Mouse (Mus musculus) myocyte (in vitro differentiated cells): ENCODE results near the gene Mrc2. TPM values are rescaled to one million over a fixed set of nuclear protein-coding genes. Genes with fewer than 3 reads are reported as not detected.

ENCODE experiments used
- H3K27me3 ChIP-seq: one replicate; pipeline ENCODE4 v1.6.1; 2011; ENCODE audit not compliant: control insufficient read depth, insufficient read depth, insufficient read length
- H3K36me3 ChIP-seq: one replicate; pipeline ENCODE4 v1.6.1; 2011; ENCODE audit not compliant: control insufficient read depth, insufficient read depth
- H3K4me2 ChIP-seq: one replicate; pipeline ENCODE4 v1.6.1; 2011; ENCODE audit warnings: low read depth, control low read depth
- H3K4me3 ChIP-seq: one replicate; pipeline ENCODE4 v1.5.1; 2011; ENCODE audit warnings: mild to moderate bottlenecking, control low read depth, moderate library complexity
- H3K79me2 ChIP-seq: one replicate; pipeline ENCODE4 v1.6.1; 2011; ENCODE audit not compliant: control insufficient read depth, insufficient read depth
- H3ac ChIP-seq: one replicate; pipeline ENCODE4 v1.6.1; 2011; ENCODE audit not compliant: control insufficient read depth, insufficient read length
- CEBPB ChIP-seq: IDR thresholded peaks from 2 replicates; pipeline ENCODE4 v1.6.1; 2011; ENCODE audit warnings: mild to moderate bottlenecking, moderate library complexity; ENCODE audit not compliant: poor library complexity, insufficient read depth, severe bottlenecking
- E2F4 ChIP-seq: IDR thresholded peaks from one replicate; pipeline ENCODE4 v1.6.1; 2011; ENCODE audit warnings: mild to moderate bottlenecking, control low read depth, moderate library complexity; ENCODE audit not compliant: insufficient read depth
- MAX ChIP-seq: IDR thresholded peaks from one replicate; pipeline ENCODE4 v1.6.1; 2011; ENCODE audit warnings: low read depth, mild to moderate bottlenecking, control low read depth
- MYOD1 ChIP-seq, 3 experiments: IDR thresholded peaks; one replicate each; pipeline ENCODE4 v1.6.1; 2011; ENCODE audit warnings: control low read depth in 2 of 3, low read depth in 2 of 3, mild to moderate bottlenecking in 2 of 3, moderate library complexity in 1 of 3; ENCODE audit not compliant: insufficient read length in 2 of 3, control insufficient read depth in 1 of 3
- MYOG ChIP-seq, 3 experiments: IDR thresholded peaks; one replicate each; pipeline ENCODE4 v1.6.1; 2011; ENCODE audit warnings: control low read depth in 2 of 3, low read depth in 2 of 3, mild to moderate bottlenecking in 2 of 3; ENCODE audit not compliant: insufficient read length in 2 of 3, control insufficient read depth in 1 of 3, insufficient read depth in 1 of 3
- POLR2A ChIP-seq: IDR thresholded peaks from one replicate; pipeline ENCODE4 v1.6.1; 2011; ENCODE audit warnings: low read depth, mild to moderate bottlenecking, control low read depth, moderate library complexity; ENCODE audit not compliant: insufficient read length
- POLR2AphosphoS2 ChIP-seq: IDR thresholded peaks from one replicate; pipeline ENCODE4 v1.6.1; 2011; ENCODE audit warnings: low read depth, control low read depth; ENCODE audit not compliant: insufficient read length
- REST ChIP-seq: IDR thresholded peaks from one replicate; pipeline ENCODE4 v1.6.1; 2011; ENCODE audit warnings: mild to moderate bottlenecking, control low read depth, moderate library complexity; ENCODE audit not compliant: insufficient read depth, insufficient read length
- SRF ChIP-seq: IDR thresholded peaks from one replicate; pipeline ENCODE4 v1.6.1; 2011; ENCODE audit warnings: low read depth; ENCODE audit not compliant: control insufficient read depth, insufficient read length
- TCF12 ChIP-seq: IDR thresholded peaks from one replicate; pipeline ENCODE4 v1.6.1; 2011; ENCODE audit warnings: mild to moderate bottlenecking, control low read depth; ENCODE audit not compliant: poor library complexity, insufficient read depth, severe bottlenecking
- TCF3 ChIP-seq: IDR thresholded peaks from one replicate; pipeline ENCODE4 v1.6.1; 2011; ENCODE audit warnings: low read depth, control low read depth; ENCODE audit not compliant: insufficient read length
- USF1 ChIP-seq: IDR thresholded peaks from one replicate; pipeline ENCODE4 v1.6.1; 2011; ENCODE audit warnings: low read depth, mild to moderate bottlenecking, control low read depth, moderate library complexity
- polyA plus RNA-seq: library from polyadenylated mRNA; unstranded; fragments of >200 nt; fragmentation: generic; extraction: Trizol; gene quantifications from one replicate; pipeline ENCODE4 v1.2.1, GENCODE M21; 2012; ENCODE audit warnings: missing spikeins

Mrc2 gene
- polyA plus RNA-seq, 1 experiment, result 47.7 TPM

DNA sequence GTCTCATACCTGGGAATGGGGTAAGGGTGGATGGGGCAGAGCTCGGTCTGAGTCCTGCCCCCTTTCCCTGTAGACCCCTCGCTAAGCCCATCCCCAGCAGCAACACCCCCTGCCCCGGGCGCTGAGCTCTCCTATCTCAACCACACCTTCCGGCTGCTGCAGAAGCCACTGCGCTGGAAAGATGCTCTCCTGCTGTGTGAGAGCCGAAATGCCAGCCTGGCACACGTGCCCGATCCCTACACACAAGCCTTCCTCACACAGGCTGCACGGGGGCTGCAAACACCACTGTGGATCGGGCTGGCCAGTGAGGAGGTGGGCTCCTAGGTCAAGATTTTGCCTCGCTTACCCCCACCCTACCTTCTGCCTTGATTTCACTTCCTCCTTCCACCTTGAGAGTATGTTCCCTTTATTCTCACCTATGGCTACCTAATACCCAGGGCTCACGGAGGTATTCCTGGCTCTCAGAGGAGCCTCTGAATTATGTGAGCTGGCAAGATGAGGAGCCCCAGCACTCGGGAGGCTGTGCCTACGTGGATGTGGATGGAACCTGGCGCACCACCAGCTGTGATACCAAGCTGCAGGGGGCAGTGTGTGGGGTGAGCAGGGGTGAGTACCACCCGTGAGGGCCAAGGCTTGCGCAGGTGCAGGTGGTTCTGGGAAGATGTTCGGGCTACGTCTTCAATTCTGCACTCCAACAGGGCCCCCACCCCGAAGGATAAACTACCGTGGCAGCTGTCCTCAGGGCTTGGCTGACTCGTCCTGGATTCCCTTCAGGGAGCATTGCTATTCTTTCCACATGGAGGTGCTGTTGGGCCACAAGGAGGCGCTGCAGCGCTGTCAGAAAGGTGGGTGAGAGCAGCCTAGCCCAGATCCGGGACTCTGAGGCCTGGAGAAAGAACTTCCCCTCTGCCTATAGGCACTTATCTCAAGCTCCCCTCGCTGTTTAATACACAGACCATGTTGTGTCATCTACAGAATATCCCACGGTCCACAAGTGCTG lies 55.0 kb downstream of the Mrc2 start:
- TF ChIP-seq MYOG (IDR thresholded peaks at IDR 0.05; ENCODE audit: control insufficient read depth in 1 of 3, insufficient read depth in 1 of 3, insufficient read length in 2 of 3, low read depth in 2 of 3), result peak in 2 of 3 experiments; percentile 24 to 29
- TF ChIP-seq E2F4, result no peak
- TF ChIP-seq MYOD1 (IDR thresholded peaks at IDR 0.05; ENCODE audit: control insufficient read depth in 1 of 3, insufficient read length in 2 of 3, low read depth in 2 of 3), result peak in 2 of 3 experiments; percentile 34 to 46
- TF ChIP-seq CEBPB, result no peak
- Histone ChIP-seq H3K36me3 (peaks cover 4% of the 10 kb centered on the region), H3K79me2 (no peaks in the 10 kb centered on the region), H3K4me3 (no peak overlapping the region), H3ac (no peak overlapping the region), H3K4me2 (no peak overlapping the region), H3K27me3 (no peaks in the 10 kb centered on the region)

DNA sequence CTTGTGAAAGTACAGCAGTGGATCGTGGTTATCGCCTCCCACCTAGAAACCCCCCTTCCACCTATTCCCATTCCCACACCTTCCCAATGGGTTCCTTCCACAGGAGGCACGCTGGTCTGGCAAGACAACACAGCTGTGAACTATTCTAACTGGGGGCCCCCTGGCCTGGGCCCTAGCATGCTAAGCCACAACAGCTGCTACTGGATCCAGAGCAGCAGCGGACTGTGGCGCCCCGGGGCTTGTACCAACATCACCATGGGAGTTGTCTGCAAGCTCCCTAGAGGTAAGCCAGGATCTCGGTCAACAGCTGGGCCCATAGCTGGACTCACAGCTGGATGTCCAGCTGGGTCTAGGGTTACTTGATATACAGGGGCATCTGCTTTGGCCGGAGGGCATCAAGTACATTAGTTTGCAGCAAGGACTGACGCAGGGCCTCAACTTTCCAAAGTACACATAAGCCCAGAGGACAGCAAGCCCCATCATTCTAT lies 56.1 kb downstream of the Mrc2 start:
- no peaks in the 10 kb centered on the region for H3K79me2 ChIP-seq
- no peak overlapping the region for H3K4me2 ChIP-seq
- TF ChIP-seq POLR2AphosphoS2 (no peak), CEBPB (no peak), TCF3 (no peak), SRF (no peak), E2F4 (no peak), TCF12 (no peak), MYOG (IDR thresholded peaks at IDR 0.05; ENCODE audit: control insufficient read depth in 1 of 3, insufficient read depth in 1 of 3, insufficient read length in 2 of 3, low read depth in 2 of 3) (peak in 2 of 3 experiments; percentile 50 to 60), MAX (no peak), MYOD1 (IDR thresholded peaks at IDR 0.05; ENCODE audit: control insufficient read depth in 1 of 3, insufficient read length in 2 of 3, low read depth in 2 of 3) (peak in 2 of 3 experiments; percentile 53 to 63), USF1 (no peak), REST (no peak), POLR2A (no peak)
- H3K4me3 ChIP-seq, result no peak overlapping the region
- H3ac ChIP-seq, result no peak overlapping the region
- H3K27me3 ChIP-seq, result no peaks in the 10 kb centered on the region
- H3K36me3 ChIP-seq, result peaks cover 4% of the 10 kb centered on the region

DNA sequence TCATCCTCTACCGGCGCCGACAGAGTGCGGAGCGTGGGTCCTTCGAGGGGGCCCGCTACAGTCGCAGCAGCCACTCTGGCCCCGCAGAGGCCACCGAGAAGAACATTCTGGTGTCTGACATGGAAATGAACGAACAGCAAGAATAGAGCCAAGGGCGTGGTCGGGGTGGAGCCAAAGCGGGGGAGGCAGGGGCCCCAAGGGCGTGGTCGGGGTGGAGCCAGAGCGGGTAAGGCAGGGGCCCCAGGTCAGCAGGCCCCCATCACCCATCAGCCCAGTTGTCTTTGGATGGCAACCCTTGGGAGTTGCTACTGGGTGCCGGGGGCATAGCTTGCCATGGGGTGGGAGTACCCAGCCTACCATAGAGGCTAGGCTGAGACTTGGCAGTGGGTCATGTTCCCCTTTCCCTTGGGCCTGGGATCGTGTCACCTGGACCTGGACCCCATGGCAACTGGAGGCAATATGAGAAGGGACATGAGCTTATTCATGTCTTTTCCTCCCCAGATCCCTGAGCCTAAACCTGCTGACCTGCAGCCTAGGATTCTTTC lies 57.4 kb downstream of the Mrc2 start:
- no peaks in the 10 kb centered on the region for H3K27me3 ChIP-seq
- no peaks in the 10 kb centered on the region for H3K79me2 ChIP-seq
- TF ChIP-seq MYOD1 (IDR thresholded peaks at IDR 0.05; ENCODE audit: control insufficient read depth in 1 of 3, insufficient read length in 2 of 3, low read depth in 2 of 3), result no peak
- TF ChIP-seq REST, result no peak
- no peak for TF ChIP-seq TCF12
- no peak for TF ChIP-seq POLR2A
- TF ChIP-seq SRF, result no peak
- no peak for TF ChIP-seq CEBPB
- no peak for TF ChIP-seq MAX
- TF ChIP-seq E2F4, result no peak
- TF ChIP-seq USF1, result no peak
- TF ChIP-seq POLR2AphosphoS2, result no peak
- no peak for TF ChIP-seq MYOG (IDR thresholded peaks at IDR 0.05; ENCODE audit: control insufficient read depth in 1 of 3, insufficient read depth in 1 of 3, insufficient read length in 2 of 3, low read depth in 2 of 3)
- no peak overlapping the region for H3ac ChIP-seq
- H3K36me3 ChIP-seq, result no peaks in the 10 kb centered on the region
- H3K4me2 ChIP-seq, result no peak overlapping the region
- H3K4me3 ChIP-seq, result no peak overlapping the region

DNA sequence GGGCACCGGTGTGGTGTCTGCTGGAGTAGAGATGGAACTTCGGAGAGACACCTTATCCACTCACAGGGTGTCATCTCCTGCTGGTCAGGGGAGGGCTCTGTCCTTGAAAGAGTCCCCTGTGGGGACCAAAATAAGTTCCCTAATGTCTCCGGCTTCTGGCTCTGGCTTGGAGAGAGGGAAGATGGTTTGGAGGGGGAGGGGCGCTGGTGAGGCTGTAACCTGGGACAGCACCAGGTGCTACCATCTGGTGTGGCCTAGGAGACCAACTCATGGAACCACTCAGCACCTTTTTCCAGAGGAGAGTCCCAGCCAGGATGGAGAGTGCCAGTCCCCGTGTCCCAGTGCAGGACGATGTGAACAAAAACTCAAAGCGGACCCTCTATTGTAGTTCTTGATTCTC lies 58.2 kb downstream of the Mrc2 start:
- TF ChIP-seq CEBPB (no peak), MAX (no peak), SRF (no peak), MYOD1 (IDR thresholded peaks at IDR 0.05; ENCODE audit: control insufficient read depth in 1 of 3, insufficient read length in 2 of 3, low read depth in 2 of 3) (no peak), TCF12 (no peak)
- Histone ChIP-seq H3K36me3 (no peaks in the 10 kb centered on the region), H3ac (no peak overlapping the region), H3K4me2 (no peak overlapping the region), H3K79me2 (no peaks in the 10 kb centered on the region), H3K4me3 (no peak overlapping the region), H3K27me3 (no peaks in the 10 kb centered on the region)

DNA sequence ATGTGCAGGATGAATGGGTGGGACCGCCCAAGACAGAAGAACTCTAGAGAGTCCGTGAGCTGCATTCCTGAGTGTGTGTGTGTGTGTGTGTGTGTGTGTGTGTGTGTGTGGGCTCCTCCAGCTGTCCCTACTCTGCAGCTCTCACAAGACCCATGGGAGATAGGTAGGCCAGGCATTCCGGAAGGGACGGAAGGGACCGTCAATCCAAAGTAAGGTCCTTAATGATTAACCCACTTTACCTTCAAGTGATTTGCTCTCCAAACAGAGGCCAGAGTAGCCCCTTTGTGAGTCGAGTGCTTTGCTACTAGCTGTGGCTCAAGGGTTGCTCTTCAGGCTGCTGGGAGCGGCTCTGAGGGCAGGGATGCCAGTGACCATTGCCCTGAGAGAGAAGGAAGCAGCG lies 59.7 kb downstream of the Mrc2 start:
- TF ChIP-seq POLR2AphosphoS2 (no peak), MAX (no peak), MYOG (IDR thresholded peaks at IDR 0.05; ENCODE audit: control insufficient read depth in 1 of 3, insufficient read depth in 1 of 3, insufficient read length in 2 of 3, low read depth in 2 of 3) (peak in 2 of 3 experiments; percentile 29 to 51), SRF (no peak), MYOD1 (IDR thresholded peaks at IDR 0.05; ENCODE audit: control insufficient read depth in 1 of 3, insufficient read length in 2 of 3, low read depth in 2 of 3) (peak in 1 of 3 experiments; percentile 32), POLR2A (no peak), TCF3 (no peak), USF1 (no peak)

More for the DNA sequence above, 59.7 kb downstream of the Mrc2 start:
- no peak overlapping the region for H3ac ChIP-seq
- no peaks in the 10 kb centered on the region for H3K36me3 ChIP-seq
- no peaks in the 10 kb centered on the region for H3K79me2 ChIP-seq
- H3K4me3 ChIP-seq, result no peak overlapping the region
- H3K27me3 ChIP-seq, result no peaks in the 10 kb centered on the region
- no peak overlapping the region for H3K4me2 ChIP-seq
